Mouse (Mus musculus): ENCODE results near the gene Crxos. TPM values are rescaled to one million over a fixed set of nuclear protein-coding genes. Genes with fewer than 3 reads are reported as not detected.

Crxos gene
- total RNA-seq, 2 experiments from 2014 or later: not detected

Other genes with a start within 250 kb of the Crxos start
- not detected for gene Obox3, start 242.7 kb upstream of the Crxos start, total RNA-seq (2021)
- not detected for gene Obox5, start 132.5 kb upstream of the Crxos start, total RNA-seq (2021)
- gene Obox6, start 42.9 kb upstream of the Crxos start, total RNA-seq (2021): not detected
- gene Crx, start 2.6 kb upstream of the Crxos start, total RNA-seq (2021): not detected
- 1,000 to 10,000 TPM; 1,487 to 1,586 TPM for gene Selenow, start 39.8 kb downstream of the Crxos start, total RNA-seq (2021)
- 10 to 100 TPM; 81.3 to 97.1 TPM for gene Nop53, start 63.5 kb downstream of the Crxos start, total RNA-seq (2021)
- gene Ehd2, start 85.0 kb downstream of the Crxos start, total RNA-seq (2021): 10 to 100 TPM; 40.8 to 47.9 TPM
- 1 to 10 TPM; 4.5 to 6.6 TPM for gene Bicra, start 165.3 kb downstream of the Crxos start, total RNA-seq (2021)
- gene Zfp541, start 179.2 kb downstream of the Crxos start, total RNA-seq (2021): not detected
- gene Napa, start 215.8 kb downstream of the Crxos start, total RNA-seq (2021): 100 to 1,000 TPM in 1 of 2 experiments, 10 to 100 TPM in 1; 92.4 to 109 TPM
- gene Kptn, start 237.3 kb downstream of the Crxos start, total RNA-seq (2021): 10 to 100 TPM; 10.8 to 11.3 TPM
- under 1 TPM; 0.12 to 0.13 TPM for gene Slc8a2, start 247.2 kb downstream of the Crxos start, total RNA-seq (2021)

All from gastrocnemius, postnatal 36 days (tissue).